Mouse (Mus musculus) small intestine, adult 2 months (tissue): ENCODE data around the gene Slc30a5.

Experiments
- CTCF ChIP-seq: fragments of 200-500 bp; IDR thresholded peaks from 2 replicates; pipeline ENCODE4 v1.5.1; 2012; ENCODE audit warnings: low read depth, mild to moderate bottlenecking, control low read depth, inconsistent platforms, low read length, moderate library complexity, mixed read lengths; ENCODE audit not compliant: insufficient replicate concordance, insufficient read length; ENCODE audit errors: extremely low read depth
- POLR2A ChIP-seq: fragments of 200-500 bp; IDR thresholded peaks from 2 replicates; pipeline ENCODE4 v1.6.1; 2012; ENCODE audit warnings: low read depth, mild to moderate bottlenecking, control low read depth, inconsistent platforms, low read length, moderate library complexity

DNA sequence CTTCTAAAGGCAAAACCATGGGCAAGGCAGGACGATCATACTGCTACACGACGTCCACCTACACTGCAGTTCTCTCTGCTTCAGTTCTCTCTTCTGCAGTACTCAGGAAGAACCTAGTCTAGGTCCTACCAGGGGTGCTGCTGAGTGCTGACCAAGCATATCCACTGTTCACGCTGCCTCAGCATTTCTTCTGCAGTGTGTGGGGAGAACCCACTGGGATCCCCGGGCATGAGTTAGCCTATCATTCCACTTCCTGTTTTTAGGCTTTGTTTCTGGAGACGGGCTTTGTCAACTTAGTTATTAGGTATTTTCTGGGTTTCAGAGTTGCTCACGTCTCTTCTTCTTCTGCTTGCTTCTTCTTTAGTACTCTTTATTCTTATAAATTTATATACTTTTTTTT lies 25.9 kb upstream of the Slc30a5 start:
- TF ChIP-seq CTCF, result no peak
- TF ChIP-seq POLR2A, result no peak
